Mouse (Mus musculus) stomach, postnatal 0 days (tissue): ENCODE measurements around the gene Rbp3.

Experiments used
- CTCF ChIP-seq: IDR thresholded peaks from 2 replicates; pipeline ENCODE4 v1.5.1; 2016; ENCODE audit warnings: antibody characterized with exemption, low read depth, mild to moderate bottlenecking, moderate library complexity
- EP300 ChIP-seq: optimal IDR thresholded peaks from 2 replicates; pipeline ENCODE3; 2016; ENCODE audit warnings: antibody characterized with exemption

GRCm38 (mm10) chr14:33940739-33941138 is 13.1 kb upstream of the Rbp3 start, which contains the start of gene Gdf2:
- TF ChIP-seq CTCF (no peak), EP300 (no peak)
